Mouse (Mus musculus) CD8-positive naive resting alpha-beta T cell, adult 2 months (primary cell): ENCODE data around the gene Tll2.

Experiments
- DNase-seq, 2 experiments: peaks; one replicate each; pipeline ENCODE4 v3.0.0; 2022; ENCODE audit warnings: low read depth in 2 of 2, low spot score in 2 of 2

The Tll2 gene

DNA sequence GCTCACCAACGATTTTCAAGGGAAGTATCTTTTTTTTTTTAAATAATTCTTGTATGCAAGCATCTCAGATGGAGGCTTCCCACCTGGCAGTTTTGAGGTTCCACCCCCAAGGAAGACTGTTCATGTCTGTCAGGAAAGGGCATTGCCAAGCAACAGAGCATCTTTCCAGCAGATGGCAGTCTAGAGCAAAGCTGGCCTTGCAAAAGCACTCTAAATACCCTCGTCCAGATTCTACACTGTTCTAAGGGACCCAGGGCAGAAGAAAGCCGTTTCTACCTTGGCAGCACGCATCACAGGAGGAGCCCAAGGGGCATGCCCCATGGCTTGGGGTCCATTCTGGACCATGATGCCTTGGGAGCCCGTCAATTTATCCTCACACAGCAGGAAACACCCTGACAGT, 116.8 kb downstream of the Tll2 start:
- peak in 1 of 2 experiments; percentile 21 for DNase-seq

DNA sequence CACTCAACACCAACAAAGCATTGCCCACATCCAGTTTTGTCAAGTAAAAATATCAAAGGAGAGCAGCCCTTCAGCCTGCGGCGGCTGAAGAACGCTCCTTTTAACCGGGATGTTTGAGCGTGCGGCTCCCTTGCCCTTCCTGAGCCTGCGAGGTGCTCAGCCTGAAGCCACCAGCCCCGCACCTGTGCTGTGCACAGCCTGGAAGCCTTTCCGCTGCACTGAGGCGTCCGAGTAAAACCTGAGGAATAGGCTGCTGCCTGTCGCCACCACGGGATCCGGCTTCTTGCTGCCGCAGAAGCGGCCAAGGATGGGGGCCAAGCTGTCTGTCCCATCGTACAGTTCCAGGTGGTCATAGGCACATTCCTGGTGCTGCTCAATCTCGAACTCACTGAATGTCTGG, 118.1 kb downstream of the Tll2 start:
- DNase-seq, result no peak

DNA sequence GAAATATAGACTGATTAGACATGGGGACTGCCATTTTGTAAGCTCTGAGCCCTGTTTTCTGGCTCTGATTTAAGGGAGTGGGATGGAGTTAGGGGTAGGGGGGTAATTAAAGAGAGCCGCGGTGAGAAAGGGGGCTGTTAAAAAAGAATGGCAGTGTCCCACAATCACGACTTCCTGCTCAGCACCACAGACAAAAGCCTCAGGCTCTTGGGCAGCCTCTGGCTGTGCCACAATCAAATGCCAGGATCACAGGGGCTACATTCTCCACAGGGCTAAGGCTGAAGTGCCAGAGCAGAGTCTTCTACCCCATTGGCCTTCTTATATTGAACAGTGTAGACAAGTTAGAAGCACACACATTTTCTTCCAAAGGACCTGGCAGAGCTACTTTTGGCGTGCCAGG, 118.7 kb downstream of the Tll2 start:
- no peak for DNase-seq

DNA sequence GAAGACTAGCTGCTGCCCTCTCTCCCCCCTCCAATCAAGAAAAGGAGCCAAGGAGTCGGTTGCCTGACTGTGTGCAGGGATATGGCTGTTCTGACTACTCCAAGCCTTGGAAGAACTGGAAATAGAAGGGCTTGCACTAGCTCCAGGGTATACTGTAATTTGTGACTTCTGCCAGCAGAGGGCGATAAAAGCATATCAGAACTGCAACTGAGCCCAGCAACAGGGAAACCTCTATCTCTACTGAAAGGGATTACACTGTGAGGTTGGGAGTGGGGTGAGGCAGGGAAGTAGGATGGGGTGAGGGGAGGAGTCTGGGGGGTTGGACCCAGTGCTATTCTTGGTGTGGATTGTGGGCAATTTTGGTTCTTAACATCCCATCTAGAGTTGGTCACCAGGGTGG, 119.9 kb downstream of the Tll2 start:
- DNase-seq, result peak; percentile 44 to 54

DNA sequence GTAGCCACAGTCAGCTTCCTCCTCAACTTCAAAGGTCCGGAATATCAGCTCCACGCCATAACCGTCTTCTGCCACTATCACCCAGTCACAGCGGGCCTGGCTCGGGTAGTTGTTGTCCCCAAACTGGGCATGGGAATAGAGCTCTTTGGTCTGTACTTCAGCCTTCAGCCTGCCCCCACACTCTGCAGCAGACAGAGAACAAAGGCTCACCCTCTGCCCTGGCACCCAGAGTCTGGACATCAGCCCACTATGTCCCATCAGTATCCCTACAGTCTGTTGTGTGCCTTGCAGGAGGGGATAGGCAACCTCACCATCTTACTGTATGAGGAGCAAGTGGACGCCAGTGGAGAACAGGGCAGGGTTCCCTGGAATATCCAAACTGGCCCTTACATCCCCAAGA, 120.3 kb downstream of the Tll2 start:
- no peak for DNase-seq

DNA sequence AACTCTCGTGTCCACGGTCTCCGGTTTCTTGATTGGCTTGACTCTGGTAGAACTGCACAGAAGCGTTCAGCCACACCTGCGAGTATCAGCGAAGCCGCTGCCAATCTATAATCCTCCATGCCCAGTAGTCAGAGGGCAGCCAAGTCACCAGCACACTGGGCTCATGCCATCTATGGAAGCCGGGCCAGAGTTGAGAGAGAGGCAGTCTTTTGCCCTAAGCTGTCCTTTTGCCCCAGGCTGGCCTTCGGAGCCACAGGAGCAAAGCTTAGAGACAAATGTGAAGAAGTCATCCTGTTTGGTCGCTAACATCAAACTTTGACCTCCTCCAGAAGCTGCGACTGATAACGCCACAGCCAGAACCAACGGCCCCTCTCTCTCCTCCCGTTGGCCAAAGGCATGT, 123.0 kb downstream of the Tll2 start:
- DNase-seq, result no peak

DNA sequence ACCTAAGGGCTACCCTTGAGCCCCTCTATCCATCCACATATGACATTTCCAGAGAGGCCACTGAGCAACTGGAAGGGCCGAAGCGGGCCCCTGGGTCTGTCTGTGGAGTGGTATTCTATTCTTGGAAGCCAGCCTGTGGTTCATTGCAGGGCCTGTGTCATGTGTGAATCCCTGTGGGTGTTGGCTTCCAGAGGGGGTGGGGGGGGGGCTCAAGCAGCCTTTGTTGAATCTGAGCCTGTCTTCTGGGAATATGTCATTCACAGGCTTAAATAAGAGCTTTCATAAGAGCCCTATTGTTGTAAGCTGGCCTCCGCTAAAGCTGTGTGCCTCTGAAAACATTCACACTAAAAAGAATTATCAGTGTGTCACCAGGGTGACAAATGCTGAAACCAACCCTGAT, 125.0 kb downstream of the Tll2 start:
- no peak for DNase-seq

DNA sequence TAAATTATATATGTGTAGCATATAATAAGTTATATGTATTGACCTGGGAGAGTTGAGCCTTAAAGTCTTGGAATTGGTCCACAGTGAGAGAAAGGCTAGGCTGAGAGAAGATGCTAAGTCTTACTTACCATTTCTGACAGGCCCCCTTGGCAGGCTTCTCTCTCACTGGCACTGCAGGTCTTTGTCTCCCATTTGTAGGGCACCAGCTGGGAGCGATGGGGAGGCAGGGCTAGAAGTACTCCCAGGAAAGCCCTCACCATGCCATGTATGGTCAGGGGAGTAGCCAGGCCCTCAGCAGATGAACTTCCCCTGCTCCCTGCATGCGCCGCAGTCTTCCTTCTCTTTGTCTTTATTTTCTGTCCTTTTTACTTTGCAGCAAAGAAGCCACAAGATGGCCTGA, 129.7 kb downstream of the Tll2 start, which contains the start of gene Opalin:
Gene Opalin, minus strand, starts transcription at position 208 of the 400 bp plus-strand sequence.
- no peak for DNase-seq

DNA sequence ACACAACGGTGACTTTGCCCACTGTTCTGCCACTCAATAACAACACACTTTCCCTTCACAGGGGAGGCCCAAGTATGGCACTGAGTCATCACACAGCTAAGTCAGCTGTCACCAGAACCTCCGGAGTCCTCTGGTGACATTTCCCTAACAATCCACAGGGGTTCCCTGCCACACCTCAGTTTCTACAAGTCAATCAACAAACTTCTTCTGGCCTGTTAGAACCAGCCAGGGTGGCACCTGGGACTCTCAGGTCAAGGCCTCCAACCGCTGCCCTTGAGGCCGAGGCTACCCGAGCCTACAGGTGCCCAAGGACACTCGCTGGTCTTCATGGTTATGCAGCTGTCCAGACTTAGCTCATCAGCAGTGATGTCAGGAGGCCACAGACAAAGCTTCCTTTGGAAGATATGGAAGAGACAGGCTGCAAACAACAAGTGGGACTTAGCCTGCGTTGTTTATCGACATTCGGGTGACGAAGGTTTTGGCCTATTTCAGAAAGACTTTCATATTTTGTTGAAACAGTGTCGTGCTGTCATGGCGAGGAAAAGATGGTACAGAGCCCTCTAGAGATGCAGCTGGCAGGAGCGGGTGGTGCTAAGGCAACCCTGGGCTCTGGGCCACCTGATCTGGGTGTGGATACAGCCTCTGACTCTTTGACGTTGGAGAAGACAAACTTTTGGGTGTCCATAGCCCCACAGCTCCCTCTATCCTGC, 132.7 kb downstream of the Tll2 start:
- DNase-seq, result no peak

DNA sequence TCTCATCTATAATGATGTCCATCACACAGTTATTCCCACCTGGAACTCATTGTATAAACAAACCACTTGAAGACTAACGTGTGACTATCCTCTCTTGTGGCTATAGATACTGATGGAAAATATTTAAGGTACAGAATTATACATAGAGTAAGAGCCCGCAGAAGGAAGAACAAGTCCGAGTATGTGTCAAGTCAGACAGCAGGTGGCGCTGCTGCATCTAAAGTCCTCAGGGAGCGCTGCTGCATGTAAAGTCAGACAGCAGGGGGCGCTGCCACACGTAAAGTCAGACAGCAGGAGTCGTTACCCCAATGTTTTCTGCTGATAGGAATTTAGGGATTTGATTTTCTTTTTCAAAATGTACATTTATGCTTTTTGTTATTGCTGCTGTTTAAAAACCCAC, 135.1 kb downstream of the Tll2 start:
- DNase-seq, result peak; percentile 82 to 89

DNA sequence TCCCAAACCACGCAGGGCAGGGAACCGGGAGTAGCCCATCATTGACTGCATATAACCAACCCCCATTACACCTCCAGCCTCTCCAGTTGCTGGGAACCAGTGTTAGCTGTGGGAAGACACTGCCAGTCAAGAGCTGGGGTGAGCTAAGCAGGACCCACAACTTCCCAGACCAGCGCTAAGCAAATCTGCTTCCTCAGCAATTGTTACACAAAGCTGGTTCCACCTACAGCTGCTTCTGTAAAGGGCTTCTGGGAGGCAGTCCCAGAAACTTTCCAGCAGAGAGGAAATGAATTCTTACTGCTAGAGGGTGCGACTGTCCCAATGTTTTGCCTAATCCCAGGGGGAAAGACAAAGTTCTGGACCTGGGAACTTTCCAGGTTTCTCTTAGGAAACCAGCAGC, 151.9 kb downstream of the Tll2 start:
- no peak for DNase-seq

DNA sequence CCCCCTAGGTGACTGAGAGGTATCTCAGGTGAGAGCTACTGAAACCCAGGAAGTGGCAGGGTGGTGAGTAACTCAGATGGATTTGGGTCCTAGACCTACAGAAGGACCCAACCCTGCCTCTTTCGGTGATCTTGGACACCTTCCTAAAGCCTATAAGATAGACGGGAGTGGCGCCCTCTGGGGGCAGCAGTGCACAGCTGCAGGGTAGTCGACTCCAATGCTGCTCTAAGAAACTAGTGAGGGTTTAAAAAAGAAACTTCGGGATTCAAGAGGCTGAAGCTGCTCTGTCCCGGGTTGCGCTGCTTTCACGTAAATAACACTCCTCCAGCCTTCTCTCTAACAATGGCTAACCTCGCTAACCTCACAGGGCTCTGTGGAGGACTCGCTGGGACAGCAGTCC, 153.1 kb downstream of the Tll2 start:
- peak; percentile 44 to 62 for DNase-seq

DNA sequence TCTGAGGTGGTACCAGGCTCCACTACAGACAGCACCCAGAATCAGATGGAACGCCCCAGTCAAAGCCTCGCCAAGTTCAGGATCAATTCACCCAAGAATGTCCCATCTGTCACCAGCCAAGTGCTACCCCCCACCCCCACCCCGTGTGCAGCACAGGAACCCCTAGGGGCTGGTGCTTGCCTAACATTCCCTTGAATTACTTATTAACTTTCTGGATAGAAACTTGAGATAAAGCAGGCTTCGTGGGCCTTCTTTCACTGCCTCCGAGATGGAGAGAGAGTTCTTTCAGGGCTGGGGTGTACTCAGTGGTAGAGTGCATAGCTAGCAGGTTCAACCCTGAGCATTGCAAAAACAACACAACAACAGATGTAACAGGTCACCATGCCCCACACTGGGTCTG, 154.4 kb downstream of the Tll2 start:
- no peak for DNase-seq

DNA sequence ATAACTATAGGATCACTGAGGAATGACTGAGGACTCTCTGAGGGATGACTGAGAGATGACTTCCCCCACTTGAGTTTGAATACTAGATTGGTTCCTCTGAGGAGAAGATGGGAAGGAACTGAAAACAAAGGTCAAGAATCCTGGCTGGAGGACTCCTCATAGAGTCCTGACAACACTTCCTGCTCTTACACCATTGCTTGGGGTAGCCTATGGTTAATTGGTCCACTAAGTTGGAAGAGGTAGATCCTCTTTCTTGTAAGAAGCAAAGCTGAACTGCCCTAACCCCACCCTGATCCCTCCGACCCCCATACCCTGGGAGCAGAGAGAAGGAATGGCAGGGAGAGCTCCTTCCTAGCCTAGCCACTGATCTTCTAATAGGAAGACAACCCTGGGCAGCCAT, 154.9 kb downstream of the Tll2 start:
- no peak for DNase-seq

DNA sequence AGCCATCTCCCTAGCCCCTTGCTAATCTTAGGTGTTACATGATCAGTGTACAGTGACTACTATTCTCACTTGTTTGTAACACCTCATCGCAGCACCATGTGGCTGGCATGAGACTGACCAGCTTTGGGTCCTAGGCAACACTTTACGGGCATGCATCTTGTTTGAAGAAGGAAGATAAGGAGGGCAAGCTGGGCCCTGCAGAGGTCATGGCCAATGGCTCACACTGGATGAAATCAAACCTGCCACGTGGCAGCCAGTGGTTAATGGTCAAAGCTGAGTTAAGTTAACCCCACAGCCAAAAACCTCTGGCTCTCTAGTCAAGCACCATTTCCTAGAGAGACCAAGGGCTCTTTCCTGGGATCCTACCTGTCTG, 158.5 kb downstream of the Tll2 start:
- no peak for DNase-seq

DNA sequence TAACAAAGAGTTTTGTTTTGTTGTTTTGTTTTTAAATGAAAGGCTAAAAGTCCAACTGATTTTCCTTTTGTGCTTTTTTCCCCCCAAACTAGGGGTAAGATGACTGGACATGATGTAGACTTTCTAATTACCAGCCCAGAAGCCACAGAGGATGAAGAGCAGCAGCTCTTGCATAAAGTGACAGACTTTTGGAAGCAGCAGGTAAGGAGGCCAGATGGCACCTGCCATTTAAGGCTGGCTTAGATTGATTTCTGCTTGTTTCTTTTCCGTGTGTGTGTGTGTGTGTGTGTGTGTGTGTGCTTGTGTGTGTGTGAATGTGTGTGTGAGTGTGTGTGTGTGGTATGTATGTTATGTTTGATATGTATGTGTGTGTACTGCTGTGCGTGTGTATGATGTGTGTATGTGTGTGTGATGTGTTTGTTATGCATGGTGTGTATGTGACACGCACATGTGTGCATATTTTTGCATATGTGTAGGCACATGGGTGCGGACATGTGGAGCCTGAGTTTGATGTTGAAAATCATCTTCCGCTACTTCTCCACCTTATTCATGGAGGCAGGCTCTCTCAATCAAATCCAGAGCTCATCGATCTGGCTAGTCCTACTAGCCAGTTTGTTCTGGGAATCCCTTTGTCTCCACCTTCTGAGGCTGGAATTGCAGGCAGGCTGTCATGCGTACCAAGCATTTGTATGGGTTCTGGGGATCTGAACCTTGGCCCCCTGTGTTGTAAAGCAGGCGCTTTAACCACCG, 159.0 kb downstream of the Tll2 start:
- DNase-seq, result no peak

DNA sequence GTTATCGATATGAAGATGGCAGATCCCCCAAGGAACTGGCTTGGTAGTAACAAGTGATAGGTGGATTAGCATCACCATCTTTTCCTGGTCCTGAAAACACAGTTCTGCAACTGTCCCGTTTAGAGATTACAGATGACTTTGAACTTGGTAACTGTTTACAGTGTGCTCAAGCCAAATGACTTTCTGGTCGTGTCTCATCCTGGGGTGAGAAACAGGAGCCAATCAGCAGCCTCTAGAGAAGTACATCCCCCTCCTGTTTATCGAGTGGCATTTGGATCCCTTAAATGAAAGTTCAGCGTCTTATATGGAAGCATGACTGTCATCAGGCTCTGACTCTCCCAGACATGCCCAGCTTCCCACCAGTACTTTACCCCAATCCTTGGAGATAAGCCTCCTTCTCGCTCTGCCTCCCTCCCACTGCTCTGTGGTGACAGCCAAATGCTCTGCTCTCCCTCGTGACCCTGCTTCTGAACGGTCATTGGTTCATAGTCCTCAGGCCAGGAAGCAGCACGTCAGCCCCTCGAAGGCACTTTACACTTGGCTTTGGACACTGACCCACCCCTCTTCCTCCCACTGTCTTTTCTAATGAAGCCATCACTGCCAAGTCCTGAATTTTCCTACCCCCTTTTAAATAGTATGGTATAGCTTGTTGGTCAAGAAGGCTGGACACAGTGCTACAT, 161.4 kb downstream of the Tll2 start:
- DNase-seq, result no peak

DNA sequence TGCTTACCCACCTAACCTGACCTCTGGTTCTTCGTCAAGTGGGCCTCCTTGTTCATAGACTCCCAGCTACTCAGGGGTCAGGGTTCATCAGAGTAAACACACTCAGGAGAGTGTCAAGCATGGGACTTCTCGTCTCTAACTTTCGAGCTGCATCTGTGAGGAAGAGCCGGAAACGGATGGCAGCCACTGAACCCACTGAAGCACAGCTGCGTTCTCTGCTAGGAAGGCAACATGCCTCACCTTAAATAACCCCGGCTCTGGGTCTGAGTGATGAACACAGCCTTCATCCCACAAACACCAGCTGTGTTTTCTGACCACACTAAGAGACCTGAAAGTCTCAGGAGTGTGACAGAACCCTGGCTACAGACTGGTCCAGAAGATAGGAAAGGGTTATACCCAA, 167.5 kb downstream of the Tll2 start:
- peak; percentile 41 to 45 for DNase-seq

DNA sequence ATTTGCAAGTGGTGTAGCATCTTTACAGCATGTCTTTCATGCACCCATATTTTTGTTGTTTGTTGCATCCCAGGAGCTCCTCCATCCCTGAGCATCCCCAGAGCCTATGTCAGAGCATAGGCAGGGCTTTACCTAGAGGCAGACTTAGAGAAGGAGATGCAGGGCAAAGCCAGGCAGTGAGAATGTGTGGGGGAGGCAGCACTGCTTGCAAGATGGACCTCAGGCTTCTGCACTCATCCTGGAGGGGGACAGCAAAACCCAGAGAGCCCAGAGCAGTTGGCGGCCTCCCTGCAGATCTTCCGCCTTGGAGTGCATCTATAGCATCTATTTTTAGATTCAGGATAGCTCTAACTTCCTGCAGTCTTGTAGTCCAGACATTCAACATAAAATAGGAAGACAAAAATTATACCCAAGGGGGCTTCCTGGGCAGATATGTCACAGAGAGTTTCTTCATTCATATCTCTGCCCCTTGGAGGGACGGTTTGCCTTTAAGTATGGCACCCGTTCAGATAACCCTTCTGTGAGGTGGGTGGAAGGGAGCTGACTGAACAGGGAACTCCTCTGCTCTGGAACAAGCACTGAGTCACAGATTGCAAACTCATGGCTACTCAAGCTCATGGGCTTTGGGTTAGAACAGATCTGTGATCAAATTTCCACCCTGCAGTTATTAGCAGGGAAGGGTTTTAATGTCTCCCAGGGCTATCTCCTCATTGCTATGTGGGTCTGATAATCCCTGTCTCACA, 170.7 kb downstream of the Tll2 start:
- no peak for DNase-seq
